Mouse (Mus musculus) WW6 (cell line): ENCODE measurements around the gene Trim67.

Source experiments
- DNase-seq: peaks from one replicate; pipeline ENCODE4 v3.0.0-alpha.2; 2013; ENCODE audit warnings: low read depth, low spot score

The Trim67 gene

DNA sequence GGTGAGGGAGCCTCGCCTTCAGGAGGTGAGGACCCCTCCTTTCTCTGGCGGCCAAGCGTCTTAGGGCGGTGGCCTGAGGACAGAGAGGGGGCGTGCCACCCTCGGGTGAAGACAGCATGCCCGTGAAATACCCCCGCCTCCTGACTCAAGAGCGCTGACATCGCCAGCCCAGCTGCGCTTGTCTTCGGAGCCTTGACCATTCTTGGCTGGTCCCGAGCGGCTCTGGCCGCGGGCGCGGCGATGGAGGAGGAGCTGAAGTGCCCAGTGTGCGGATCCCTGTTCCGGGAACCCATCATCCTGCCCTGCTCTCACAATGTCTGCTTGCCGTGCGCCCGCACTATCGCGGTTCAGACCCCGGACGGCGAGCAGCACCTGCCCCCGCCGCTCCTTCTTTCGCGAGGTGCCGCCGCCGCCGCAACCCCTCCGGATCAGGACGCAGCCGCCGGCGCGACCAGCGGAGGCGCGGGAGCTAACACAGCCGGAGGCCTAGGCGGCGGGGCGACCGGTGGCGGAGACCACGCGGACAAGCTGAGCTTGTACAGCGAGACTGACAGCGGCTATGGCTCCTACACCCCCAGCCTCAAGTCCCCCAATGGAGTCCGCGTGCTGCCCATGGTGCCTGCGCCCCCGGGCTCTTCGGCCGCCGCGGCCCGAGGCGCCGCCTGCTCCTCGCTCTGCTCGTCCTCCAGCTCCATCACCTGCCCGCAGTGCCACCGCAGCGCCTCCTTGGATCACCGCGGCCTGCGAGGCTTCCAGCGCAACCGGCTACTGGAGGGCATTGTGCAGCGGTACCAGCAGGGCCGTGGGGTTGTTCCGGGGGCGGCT lies 981 bp downstream of the Trim67 start:
- no peak for DNase-seq

DNA sequence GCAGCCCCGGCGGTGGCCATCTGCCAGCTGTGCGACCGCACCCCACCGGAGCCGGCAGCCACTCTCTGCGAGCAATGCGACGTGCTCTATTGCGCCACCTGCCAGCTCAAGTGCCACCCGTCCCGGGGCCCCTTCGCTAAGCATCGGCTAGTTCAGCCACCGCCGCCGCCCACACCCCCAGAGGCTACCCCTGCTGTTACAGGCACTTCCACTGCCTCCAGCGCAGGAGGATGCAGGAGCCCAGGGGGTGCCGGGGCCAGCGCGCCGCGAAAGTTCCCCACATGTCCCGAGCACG lies 1.5 kb downstream of the Trim67 start:
- no peak for DNase-seq

DNA sequence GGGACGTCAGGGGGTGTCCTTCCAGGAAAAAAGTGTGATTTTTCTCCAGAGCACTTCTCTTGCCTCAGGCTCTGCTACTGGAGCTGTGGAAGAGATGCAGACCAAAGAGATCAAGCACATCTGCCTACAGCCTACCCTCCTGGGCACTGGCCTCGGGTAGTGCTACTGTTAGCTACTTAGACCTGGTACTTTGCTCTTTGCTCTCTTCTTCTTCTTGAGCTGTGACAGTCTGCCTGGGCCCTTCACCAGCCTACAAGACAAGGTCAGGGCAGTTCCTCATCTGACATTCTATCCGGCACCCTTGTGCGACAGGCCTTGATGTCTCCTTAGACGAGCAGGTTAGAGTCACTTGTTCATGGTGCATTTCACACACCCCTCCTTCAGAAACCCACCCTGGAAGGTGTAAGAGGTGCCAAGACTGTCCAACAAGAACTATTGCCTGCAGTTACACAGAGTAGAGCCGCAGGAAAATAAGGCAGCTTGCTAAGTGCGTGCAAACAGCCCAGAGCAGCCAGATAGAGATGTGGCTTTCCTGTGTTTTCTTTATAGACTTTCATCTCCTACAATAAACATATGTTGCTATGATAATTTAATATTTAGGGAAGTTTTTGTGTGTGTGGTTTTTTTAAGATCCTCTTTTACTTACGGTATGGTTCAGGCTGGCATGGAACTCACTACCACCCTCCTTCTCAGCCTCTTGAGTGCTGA lies 3.0 kb downstream of the Trim67 start:
- no peak for DNase-seq

DNA sequence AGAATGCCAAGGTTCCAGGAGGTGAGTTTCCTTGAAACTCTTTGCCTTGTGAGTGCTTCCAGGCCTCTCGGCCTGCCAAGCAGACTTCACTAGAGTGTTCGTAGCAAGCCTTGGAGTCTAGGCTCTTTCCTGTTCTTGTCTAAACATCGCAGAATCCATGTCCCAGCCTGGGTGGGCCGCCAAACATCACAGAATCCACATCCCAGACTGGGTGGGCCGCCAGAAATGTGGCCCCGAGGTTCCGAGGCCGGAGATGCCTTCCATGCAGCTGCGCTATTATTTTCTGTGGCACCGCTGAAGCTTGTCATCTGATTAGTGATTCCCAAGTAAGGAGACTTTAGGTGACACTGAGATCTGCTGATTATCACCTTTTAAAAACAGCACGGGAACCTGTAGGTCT lies 7.7 kb downstream of the Trim67 start:
- no peak for DNase-seq

DNA sequence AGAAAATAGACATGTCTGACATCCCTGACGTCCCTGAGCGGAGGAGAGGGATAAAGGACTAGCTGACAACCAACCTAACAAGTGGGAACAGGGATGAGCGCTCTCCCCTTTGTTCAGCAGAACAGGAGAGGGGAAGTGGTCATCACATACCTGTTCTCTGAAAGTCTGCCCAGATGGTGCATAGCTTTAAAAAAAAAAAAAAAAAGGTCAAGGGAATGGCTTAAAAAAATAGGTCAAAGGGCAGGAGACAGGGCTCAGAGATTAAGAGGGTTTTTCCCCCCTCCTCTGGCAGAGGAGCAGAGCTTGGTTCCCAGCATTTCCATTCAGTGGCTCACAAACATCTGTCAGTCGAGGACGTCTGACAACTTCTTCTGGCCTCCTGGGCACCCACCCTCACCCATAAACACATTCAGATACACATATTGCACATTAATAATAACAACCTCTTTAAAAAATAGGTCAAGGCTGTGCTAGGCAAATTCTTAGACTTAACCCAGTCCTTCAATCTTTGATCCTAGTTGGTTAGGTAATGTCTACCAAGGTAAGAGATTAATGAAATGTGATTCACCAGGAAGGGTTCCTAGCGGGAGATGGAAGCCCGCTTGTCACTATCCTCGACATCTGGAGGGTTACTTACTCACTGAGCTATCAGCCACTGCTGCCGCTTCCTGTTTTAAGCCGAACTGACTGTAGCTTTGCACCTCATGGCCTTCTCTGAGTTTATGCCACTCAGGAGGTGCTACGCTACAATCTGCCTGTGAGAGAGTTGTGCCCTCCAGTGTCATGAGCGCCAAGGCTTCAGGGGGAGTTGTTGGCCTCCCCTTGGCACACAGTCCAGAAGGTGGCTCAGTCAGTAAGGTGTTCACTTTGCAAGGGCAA lies 11.2 kb downstream of the Trim67 start:
- DNase-seq = no peak

DNA sequence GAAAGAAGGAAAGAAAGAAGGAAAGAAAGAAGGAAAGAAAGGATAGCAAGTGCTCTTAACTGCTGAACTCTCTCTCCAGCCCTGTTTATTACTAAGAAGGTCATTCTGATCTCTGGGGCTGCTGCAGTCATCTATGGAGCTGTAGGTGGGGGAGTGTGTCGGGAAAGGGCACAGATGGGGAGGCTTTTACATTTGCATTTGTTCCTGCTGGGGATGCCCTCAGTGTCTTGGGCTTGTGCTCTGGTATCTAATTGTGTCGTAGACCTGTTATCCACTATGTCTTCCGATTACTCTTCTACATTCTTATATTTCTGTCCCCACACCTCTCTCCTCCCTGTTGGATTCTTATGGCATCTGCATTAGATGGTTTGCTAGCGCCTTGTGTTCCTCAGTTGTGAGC lies 13.1 kb downstream of the Trim67 start:
- no peak for DNase-seq

DNA sequence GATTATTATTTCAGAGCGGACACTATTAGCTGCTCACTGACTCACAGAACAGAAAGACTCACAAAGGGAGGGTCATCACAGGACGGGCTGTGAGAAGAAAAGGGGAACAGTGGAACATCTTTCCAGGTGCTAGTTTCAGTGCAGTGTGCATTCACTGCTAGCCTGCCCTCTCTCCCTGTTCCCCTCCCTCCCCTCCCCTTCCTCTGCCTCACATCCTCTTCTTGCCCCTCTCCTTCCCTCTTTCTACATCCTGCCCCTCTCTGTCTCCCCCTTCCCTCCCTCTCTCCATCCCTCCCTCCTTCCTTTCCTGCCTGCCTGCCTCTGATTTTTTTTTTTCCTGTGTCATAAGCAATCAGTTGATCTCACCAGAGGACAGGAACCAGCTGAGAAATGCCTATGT lies 16.5 kb downstream of the Trim67 start:
- no peak for DNase-seq

DNA sequence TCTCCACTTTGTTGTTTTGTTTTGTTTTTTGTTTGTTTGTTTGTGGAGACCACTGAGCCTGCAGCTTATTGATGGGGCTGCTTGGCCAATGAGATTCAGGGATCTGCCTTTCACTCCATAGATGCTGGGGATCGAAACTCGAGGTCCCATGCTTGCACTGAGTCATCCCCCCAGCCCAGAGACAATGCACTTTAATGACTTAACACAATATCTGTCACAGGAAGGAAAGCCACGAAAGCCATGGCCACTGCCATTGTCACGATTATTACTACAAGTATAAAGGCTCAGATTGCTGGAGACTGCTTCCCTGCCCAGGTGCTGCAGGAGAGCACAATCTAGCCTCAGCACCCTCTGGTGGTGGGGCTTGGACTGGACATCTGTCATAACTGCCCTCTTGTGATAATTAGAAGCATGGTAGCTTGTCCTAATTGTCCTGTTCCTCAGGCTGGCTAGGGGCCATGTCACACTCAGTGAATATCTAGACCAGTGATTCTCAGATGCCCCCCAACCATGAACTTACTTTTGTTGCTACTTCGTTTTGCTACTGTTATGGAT lies 17.2 kb downstream of the Trim67 start:
- no peak for DNase-seq

DNA sequence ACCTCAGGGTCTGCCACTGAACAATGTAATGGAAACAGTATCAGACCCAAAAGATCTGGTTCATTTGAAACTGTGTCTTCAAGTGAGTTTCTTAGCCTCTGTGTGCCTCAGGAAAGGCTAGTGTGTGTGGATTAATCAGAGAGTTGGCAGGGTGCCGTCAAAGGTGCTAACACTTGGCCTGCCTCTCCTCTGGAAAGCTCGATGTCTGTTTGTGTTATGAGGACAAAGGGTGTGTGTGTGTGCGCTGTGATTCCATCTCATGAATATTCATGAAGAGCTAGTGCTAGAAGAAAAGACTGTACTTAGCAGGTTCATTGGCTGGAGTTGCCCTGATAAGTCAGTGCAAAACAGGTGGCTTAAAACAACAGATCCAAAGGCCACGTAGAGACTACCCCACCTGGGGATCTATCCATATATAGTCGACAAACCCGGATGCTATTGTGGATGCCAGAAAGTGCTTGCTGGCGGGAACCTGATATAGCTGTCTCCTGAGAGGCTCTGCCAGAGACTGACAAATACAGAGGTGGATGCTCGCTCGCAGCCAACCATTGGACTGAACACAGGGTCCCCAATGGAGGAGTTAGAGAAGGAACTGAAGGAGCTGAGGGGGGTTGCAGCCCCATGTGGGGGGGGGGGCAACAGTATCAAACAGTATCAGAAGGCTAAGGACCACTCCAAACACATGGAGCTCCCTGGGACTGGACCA lies 17.9 kb downstream of the Trim67 start:
- no peak for DNase-seq

DNA sequence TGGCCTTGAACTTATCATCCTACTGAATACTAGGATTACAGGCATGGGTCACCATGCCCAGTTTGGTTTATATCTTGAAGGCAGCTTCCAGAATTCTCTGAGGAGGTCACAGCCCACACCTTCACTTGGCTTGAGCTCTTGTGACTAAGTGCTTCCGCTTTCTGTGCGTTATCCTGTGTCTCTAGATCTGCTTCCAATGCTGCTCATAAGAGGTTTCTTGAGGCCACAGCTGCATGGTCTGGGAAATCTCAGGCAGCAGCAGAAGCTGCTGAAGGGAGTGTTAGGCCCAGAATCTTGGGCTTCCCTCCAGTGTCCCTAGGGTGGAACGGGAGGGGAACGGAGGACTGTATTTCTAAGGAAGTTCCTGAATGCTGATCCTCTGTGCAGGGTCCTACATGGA lies 20.4 kb downstream of the Trim67 start:
- DNase-seq = no peak

DNA sequence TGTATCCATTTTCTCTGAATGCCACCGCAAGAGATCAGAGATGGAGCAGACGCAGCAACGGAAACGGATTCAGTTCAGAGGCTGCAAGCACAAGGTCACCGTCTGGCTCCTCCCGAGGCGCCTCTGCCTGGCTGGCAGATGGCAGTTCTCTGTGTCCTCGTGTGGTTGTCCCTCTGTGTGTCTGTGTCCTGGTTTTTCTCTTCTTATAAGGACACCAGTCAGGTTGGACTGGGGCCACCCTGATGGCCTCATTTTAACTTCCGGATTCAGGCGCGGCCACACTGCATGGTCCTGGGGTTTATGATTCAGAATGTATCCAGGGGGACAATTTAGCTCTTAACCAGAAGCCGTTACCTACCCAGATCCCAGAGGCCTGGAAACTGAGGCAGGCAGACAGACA lies 23.0 kb downstream of the Trim67 start:
- DNase-seq = no peak

DNA sequence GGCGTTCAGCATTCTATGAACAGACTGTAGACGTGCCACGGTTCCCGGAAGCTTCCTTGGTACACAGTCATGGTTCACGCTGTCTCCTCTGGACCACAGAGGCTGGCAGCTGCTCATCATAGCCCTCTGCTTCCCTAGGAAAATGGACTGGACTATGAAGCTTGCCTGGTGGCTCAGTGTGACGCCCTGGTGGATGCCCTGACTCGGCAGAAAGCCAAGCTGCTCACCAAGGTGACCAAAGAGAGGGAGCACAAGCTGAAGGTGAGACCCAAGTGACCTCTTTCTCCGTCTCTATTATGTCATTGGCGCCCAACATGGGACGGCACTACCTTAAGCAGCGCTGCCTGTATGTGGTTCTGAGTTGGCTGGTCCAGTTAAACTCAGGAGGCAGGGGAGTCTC lies 24.0 kb downstream of the Trim67 start:
- no peak for DNase-seq

DNA sequence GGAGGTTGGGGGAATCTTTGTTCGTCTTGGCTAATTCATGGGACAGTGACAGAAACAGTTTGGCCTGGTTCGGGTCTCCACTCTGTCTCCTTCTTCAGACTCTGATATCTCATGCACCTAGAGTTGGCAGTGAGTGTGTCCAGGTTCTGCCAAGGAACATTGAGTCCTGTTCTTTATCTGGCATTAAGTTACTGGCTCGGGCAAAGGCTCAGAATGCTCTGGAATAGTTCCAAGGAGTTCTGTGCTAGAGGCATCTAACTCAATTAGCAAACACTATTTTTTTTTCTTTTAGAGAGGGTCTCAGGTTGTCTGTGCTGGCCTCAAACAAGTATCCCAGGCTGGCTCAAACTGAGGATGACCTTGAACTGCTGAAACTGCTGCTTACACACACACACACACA lies 24.5 kb downstream of the Trim67 start:
- no peak for DNase-seq

DNA sequence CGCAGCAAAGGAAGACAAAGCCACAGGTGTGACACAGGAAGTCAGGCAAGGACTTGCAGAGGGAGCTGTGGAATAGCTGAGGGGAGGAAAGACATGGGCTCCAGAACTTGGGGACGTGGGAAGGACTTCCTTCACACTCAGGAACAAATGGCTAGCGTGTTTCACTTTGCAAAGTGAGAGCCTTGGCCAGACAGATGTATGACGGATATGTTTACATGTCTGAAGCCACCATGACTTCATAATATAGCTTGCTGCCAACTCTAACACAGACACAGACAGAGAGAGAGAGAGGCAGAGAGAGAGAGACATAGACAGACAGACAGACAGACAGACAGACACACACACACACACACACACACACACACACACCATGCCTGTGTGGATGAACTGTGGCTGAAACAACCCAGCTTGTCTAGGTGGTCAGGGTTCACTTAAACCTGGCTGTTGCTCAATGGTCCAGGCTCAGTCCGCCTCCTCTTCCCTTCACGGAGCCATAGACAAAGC lies 26.8 kb downstream of the Trim67 start:
- DNase-seq = no peak

DNA sequence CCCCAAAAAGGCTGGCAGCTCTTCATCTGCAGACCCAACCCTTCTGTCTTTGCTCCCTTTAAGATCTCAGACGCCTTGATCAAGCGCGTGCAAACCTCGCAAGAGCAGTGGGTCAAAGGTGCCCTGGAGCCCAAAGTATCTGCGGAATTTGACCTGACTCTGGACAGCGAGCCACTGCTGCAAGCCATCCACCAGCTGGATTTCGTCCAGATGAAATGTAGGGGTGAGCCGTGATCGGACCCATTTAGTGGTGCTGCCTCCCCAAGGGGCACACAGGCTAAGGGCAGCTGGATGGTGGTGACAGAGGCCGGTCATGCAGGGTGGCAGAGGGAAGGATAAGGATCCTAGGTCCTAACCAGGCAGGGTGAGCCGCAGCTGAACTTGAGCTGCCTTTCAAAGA lies 27.2 kb downstream of the Trim67 start:
- no peak for DNase-seq

DNA sequence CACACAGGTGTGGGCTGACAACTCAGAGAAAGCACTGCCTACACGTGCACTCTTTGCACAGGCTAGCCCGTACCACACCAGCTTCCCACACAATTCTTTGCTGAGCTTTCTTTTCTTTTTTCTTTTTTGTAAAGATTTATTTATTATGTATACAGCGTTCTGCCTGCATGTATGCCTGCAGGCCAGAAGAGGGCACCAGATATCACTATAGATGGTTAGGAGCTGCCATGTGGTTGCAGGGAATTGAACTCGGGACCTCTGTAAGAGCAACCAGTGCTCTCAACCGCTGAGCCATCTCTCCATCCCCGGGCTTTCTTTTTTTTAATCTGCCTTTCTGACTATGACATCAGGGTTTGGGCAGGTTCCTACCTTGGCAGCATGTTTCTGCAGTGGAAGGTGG lies 30.6 kb downstream of the Trim67 start:
- DNase-seq = no peak

DNA sequence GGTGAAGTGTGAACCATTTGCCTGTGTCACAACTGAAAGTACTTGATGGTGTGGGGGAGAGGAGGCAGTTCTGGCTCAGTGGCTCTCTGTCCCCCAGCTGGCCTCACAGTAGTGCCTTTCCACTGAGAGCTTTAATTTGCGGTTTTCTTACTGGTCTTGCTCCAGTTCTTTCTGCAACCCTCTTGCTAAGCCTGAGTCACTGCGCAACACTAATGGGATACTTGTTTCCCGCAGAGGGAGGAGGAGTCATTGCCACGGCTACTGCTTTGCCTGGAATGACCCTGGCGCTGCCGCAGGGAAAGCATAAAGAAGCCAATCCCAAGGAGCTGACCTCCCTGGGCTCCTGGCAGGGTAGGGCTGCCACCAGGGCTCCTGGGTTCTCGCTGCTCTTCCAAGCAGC lies 33.8 kb downstream of the Trim67 start:
- no peak for DNase-seq

DNA sequence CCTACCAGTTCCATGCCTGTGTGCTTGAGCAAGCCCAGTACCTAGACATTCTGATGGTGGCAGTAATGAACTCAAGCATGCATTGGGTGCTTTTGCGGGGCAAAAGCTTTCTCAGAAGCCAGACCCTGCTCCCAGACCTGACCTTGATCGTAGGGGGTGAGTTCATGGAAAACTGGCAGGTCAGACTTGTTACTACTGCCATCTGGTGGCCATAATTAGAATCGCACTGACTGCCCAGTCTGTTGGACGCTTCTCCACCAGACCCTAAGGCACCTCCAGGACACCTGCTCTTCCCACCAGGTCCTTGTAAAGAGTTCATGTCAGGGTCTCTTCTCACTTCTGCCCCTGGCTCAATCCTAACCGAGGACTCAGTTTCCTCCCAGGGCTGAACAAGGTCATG lies 34.5 kb downstream of the Trim67 start:
- DNase-seq = peak; percentile 65

DNA sequence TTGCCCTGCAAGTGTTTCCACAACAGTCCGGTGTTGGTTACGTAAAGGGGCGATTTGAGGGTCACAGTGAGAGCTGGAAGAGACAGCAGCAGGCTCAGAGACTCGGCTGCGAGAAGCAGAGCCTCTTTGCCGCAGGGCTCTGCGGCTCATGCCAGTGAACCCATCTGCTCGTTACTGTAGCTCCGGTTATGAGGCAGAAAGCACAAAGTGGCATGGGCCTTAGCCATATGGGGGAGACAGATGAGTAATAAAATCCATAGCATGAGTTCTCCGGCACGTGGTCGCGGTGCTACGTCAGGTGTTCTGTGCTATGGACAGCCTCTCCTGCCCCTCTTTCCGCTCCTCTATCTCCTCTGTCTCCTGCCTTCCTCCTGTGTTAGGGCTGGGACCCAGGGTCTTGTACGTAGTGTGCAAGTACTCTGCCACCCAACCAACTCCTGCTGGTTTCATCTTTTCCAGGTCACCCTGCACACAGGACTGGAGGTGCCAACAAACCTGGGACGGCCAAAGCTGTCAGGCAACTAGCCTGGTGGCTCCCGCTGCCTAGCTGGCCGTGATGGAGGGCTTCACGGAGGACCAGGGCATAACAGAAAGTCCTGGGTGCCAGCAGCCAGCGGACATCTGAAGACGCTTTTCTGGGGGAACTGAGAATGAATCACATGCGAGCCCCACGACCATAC lies 35.8 kb downstream of the Trim67 start:
- no peak for DNase-seq

DNA sequence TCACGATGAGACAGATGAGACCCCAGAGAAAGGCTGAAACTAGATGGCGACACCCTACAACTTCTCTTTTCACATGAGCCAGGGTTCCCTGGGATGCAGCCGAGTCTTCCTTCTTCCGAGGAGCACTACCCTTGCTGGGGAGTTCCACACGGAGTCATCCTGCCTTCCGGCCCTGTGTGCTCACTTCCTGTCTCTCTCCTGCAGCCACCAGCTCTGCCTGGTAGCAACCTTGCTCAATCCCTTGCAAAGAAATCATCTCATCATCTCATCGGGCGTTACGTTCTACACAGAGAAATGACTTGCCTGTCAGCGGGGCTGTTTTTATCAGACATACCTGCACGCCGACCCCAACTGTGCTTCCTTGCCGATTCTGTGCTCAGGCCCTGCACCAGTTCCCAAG lies 37.2 kb downstream of the Trim67 start:
- no peak for DNase-seq

DNA sequence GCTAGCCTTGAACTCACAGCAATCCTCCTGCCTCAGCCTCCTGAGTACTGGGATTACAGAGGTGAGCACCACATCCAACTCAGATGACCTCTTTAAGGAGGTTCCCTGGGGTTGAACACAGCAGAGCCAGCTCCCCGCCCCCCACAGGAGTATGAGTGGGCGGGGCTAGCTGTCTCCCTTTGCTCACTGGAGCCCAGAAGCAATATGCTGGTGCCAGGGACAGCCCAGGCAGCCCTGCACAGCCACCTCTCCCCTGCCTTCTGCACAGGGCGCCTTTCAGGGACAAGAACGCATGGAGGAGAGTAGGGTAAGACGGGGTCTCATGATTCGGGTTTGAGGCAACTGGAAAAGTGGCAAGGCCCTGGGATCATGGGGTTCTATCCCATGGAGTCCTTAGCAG lies 38.6 kb downstream of the Trim67 start:
- DNase-seq = no peak
